Mouse (Mus musculus): ENCODE data around the gene Zc3h7b.

GRCm38 (mm10) chr15:81845724-81846123 is 100.9 kb downstream of the Zc3h7b start:
- TF ChIP-seq CTCF (IDR thresholded peaks at IDR 0.05; ENCODE audit: extremely low read depth, insufficient read depth, insufficient read length, insufficient replicate concordance), result no peak
- no peak for TF ChIP-seq POLR2A (IDR thresholded peaks at IDR 0.05; ENCODE audit: low read depth, low read length)

All from spleen, adult 2 months (tissue).